Mouse (Mus musculus): Measurements from ENCODE around the gene Vmn2r66.

Gene Vmn2r66

DNA sequence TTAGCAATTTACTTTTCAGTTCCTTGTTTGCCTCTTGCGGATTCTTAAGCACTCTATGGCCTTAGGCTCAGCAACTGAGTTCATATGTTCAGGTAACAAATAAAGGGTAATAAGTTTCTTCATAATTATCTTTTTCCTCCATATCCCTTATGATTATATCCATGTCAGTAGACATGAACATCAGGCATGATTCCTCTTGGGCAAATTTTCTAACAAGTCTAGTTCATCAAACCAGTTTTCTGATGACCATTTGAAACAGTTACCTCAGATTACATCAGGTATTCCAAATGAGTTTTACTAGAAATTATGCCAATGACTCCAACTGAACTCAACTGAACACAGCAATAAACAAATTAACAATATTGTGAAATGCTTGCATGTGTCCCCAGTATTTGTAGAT is at the start of gene Vmn2r66:
TSS of gene Vmn2r66 (minus strand) at position 101 of the 400 bp plus-strand sequence.
- no peak for DNase-seq (ENCODE audit: low read depth, low spot score)

DNA sequence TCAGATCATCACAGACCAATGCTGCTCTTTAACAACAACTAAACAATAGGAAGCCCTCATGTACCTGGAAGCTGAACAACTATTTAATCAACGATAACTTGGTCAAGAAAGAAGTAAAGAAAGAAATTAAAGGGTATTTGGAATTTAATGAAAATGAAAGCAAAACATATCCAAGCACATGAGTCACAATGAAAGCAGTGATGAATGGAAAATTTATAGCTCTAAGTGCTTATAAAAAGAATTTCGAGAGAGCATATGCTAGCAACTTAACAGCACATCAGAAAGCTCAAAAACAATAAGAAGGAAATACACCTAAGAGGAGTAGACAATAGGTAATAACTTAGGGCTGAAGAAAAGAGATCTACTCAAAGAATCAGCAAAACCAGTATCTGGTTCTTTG is 15.4 kb downstream of the Vmn2r66 start:
- no peak for DNase-seq (ENCODE audit: low read depth, low spot score)

DNA sequence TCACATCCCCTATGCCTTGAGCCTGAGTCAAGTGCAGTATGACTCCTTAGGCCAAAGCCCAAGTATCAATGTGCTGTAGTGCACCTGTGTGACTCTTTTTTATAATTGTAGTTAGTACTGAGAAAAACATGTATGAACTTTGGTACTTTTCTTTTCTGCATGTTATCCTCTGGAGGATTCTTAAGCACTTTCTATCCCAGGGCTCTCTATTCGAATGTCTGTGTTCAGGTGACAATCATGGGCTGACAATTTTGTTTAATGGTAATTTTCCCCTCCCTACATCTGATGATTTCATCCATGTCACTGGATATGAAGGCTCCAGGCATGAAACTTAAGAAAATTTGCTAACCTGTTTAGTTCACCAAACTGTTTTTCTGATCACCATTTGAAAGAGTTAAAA is 48.1 kb downstream of the Vmn2r66 start, which contains the start of gene Vmn2r65:
TSS of gene Vmn2r65 (minus strand) at position 101 of the 400 bp plus-strand sequence.
- no peak for DNase-seq (ENCODE audit: low read depth, low spot score)

Data from 3T3-L1 (cell line).